Mouse (Mus musculus) myocyte (in vitro differentiated cells): Measurements from ENCODE around the gene Fn1. TPM values are rescaled to one million over a fixed set of nuclear protein-coding genes. Genes with fewer than 3 reads are reported as not detected.

Experiments used
- H3K27me3 ChIP-seq: one replicate; pipeline ENCODE4 v1.6.1; 2011; ENCODE audit not compliant: control insufficient read depth, insufficient read depth, insufficient read length
- H3K36me3 ChIP-seq: one replicate; pipeline ENCODE4 v1.6.1; 2011; ENCODE audit not compliant: control insufficient read depth, insufficient read depth
- H3K4me2 ChIP-seq: one replicate; pipeline ENCODE4 v1.6.1; 2011; ENCODE audit warnings: low read depth, control low read depth
- H3K4me3 ChIP-seq: one replicate; pipeline ENCODE4 v1.5.1; 2011; ENCODE audit warnings: mild to moderate bottlenecking, control low read depth, moderate library complexity
- H3K79me2 ChIP-seq: one replicate; pipeline ENCODE4 v1.6.1; 2011; ENCODE audit not compliant: control insufficient read depth, insufficient read depth
- H3ac ChIP-seq: one replicate; pipeline ENCODE4 v1.6.1; 2011; ENCODE audit not compliant: control insufficient read depth, insufficient read length
- CEBPB ChIP-seq: IDR thresholded peaks from 2 replicates; pipeline ENCODE4 v1.6.1; 2011; ENCODE audit warnings: mild to moderate bottlenecking, moderate library complexity; ENCODE audit not compliant: poor library complexity, insufficient read depth, severe bottlenecking
- E2F4 ChIP-seq: IDR thresholded peaks from one replicate; pipeline ENCODE4 v1.6.1; 2011; ENCODE audit warnings: mild to moderate bottlenecking, control low read depth, moderate library complexity; ENCODE audit not compliant: insufficient read depth
- MAX ChIP-seq: IDR thresholded peaks from one replicate; pipeline ENCODE4 v1.6.1; 2011; ENCODE audit warnings: low read depth, mild to moderate bottlenecking, control low read depth
- MYOD1 ChIP-seq, 3 experiments: IDR thresholded peaks; one replicate each; pipeline ENCODE4 v1.6.1; 2011; ENCODE audit warnings: control low read depth in 2 of 3, low read depth in 2 of 3, mild to moderate bottlenecking in 2 of 3, moderate library complexity in 1 of 3; ENCODE audit not compliant: insufficient read length in 2 of 3, control insufficient read depth in 1 of 3
- MYOG ChIP-seq, 3 experiments: IDR thresholded peaks; one replicate each; pipeline ENCODE4 v1.6.1; 2011; ENCODE audit warnings: control low read depth in 2 of 3, low read depth in 2 of 3, mild to moderate bottlenecking in 2 of 3; ENCODE audit not compliant: insufficient read length in 2 of 3, control insufficient read depth in 1 of 3, insufficient read depth in 1 of 3
- POLR2A ChIP-seq: IDR thresholded peaks from one replicate; pipeline ENCODE4 v1.6.1; 2011; ENCODE audit warnings: low read depth, mild to moderate bottlenecking, control low read depth, moderate library complexity; ENCODE audit not compliant: insufficient read length
- POLR2AphosphoS2 ChIP-seq: IDR thresholded peaks from one replicate; pipeline ENCODE4 v1.6.1; 2011; ENCODE audit warnings: low read depth, control low read depth; ENCODE audit not compliant: insufficient read length
- REST ChIP-seq: IDR thresholded peaks from one replicate; pipeline ENCODE4 v1.6.1; 2011; ENCODE audit warnings: mild to moderate bottlenecking, control low read depth, moderate library complexity; ENCODE audit not compliant: insufficient read depth, insufficient read length
- SRF ChIP-seq: IDR thresholded peaks from one replicate; pipeline ENCODE4 v1.6.1; 2011; ENCODE audit warnings: low read depth; ENCODE audit not compliant: control insufficient read depth, insufficient read length
- TCF12 ChIP-seq: IDR thresholded peaks from one replicate; pipeline ENCODE4 v1.6.1; 2011; ENCODE audit warnings: mild to moderate bottlenecking, control low read depth; ENCODE audit not compliant: poor library complexity, insufficient read depth, severe bottlenecking
- TCF3 ChIP-seq: IDR thresholded peaks from one replicate; pipeline ENCODE4 v1.6.1; 2011; ENCODE audit warnings: low read depth, control low read depth; ENCODE audit not compliant: insufficient read length
- USF1 ChIP-seq: IDR thresholded peaks from one replicate; pipeline ENCODE4 v1.6.1; 2011; ENCODE audit warnings: low read depth, mild to moderate bottlenecking, control low read depth, moderate library complexity
- polyA plus RNA-seq: library from polyadenylated mRNA; unstranded; fragments of >200 nt; fragmentation: generic; extraction: Trizol; gene quantifications from one replicate; pipeline ENCODE4 v1.2.1, GENCODE M21; 2012; ENCODE audit warnings: missing spikeins

Fn1 gene
- polyA plus RNA-seq, 1 experiment, result 1,265 TPM

DNA sequence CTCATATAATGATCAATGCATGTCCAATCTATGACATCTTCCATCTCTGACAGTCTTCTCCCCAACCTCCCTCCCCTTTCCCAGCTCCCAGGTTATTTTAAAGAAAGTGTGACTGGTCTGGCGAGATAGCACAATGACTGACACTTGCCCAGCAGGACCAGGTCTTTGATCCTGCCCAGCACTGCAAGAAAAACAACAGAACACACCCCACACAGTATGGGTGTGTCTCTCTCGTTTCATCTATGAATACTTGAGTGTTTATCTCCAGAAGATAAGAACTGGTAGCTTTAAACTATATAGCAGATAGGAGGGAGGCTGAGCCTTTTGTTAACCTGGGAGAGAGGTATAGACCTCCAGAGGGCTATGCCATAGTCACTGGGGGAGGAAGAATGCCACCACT, 28.3 kb upstream of the Fn1 start:
- H3ac ChIP-seq, result no peak overlapping the region
- no peaks in the 10 kb centered on the region for H3K36me3 ChIP-seq
- TF ChIP-seq USF1, result no peak
- no peak for TF ChIP-seq POLR2A
- no peak for TF ChIP-seq POLR2AphosphoS2
- TF ChIP-seq MAX, result no peak
- no peak for TF ChIP-seq E2F4
- TF ChIP-seq MYOD1 (IDR thresholded peaks at IDR 0.05; ENCODE audit: control insufficient read depth in 1 of 3, insufficient read length in 2 of 3, low read depth in 2 of 3), result no peak
- no peak for TF ChIP-seq SRF
- no peak for TF ChIP-seq CEBPB
- no peak for TF ChIP-seq TCF12
- TF ChIP-seq REST, result no peak
- TF ChIP-seq MYOG (IDR thresholded peaks at IDR 0.05; ENCODE audit: control insufficient read depth in 1 of 3, insufficient read depth in 1 of 3, insufficient read length in 2 of 3, low read depth in 2 of 3), result no peak
- no peak for TF ChIP-seq TCF3
- H3K27me3 ChIP-seq, result no peaks in the 10 kb centered on the region
- H3K79me2 ChIP-seq, result no peaks in the 10 kb centered on the region
- no peak overlapping the region for H3K4me2 ChIP-seq
- H3K4me3 ChIP-seq, result no peak overlapping the region

GRCm38 (mm10) chr1:71680046-71680672, 27.2 kb upstream of the Fn1 start:
- H3K27me3 ChIP-seq, result no peaks in the 10 kb centered on the region
- H3K4me3 ChIP-seq, result no peak overlapping the region
- TF ChIP-seq CEBPB, result 0 out of 2 replicates have a peak, but pooled peaks have one; percentile 24
- TF ChIP-seq MYOG (IDR thresholded peaks at IDR 0.05; ENCODE audit: control insufficient read depth in 1 of 3, insufficient read depth in 1 of 3, insufficient read length in 2 of 3, low read depth in 2 of 3), result no peak
- no peak for TF ChIP-seq MAX
- no peak for TF ChIP-seq E2F4
- no peak for TF ChIP-seq SRF
- TF ChIP-seq TCF3, result no peak
- TF ChIP-seq USF1, result no peak
- TF ChIP-seq TCF12, result no peak
- no peaks in the 10 kb centered on the region for H3K79me2 ChIP-seq
- no peaks in the 10 kb centered on the region for H3K36me3 ChIP-seq
- H3ac ChIP-seq, result no peak overlapping the region
- H3K4me2 ChIP-seq, result peak overlapping the region; percentile 64

GRCm38 (mm10) chr1:71675420-71675819, 22.4 kb upstream of the Fn1 start:
- H3K4me3 ChIP-seq, result no peak overlapping the region
- no peaks in the 10 kb centered on the region for H3K79me2 ChIP-seq
- TF ChIP-seq POLR2A (no peak), CEBPB (no peak), POLR2AphosphoS2 (no peak), MAX (no peak), TCF3 (no peak), MYOD1 (IDR thresholded peaks at IDR 0.05; ENCODE audit: control insufficient read depth in 1 of 3, insufficient read length in 2 of 3, low read depth in 2 of 3) (no peak), USF1 (no peak), MYOG (IDR thresholded peaks at IDR 0.05; ENCODE audit: control insufficient read depth in 1 of 3, insufficient read depth in 1 of 3, insufficient read length in 2 of 3, low read depth in 2 of 3) (no peak), SRF (no peak), TCF12 (no peak)
- H3K4me2 ChIP-seq, result no peak overlapping the region
- no peaks in the 10 kb centered on the region for H3K27me3 ChIP-seq
- H3K36me3 ChIP-seq, result no peaks in the 10 kb centered on the region
- H3ac ChIP-seq, result no peak overlapping the region

DNA sequence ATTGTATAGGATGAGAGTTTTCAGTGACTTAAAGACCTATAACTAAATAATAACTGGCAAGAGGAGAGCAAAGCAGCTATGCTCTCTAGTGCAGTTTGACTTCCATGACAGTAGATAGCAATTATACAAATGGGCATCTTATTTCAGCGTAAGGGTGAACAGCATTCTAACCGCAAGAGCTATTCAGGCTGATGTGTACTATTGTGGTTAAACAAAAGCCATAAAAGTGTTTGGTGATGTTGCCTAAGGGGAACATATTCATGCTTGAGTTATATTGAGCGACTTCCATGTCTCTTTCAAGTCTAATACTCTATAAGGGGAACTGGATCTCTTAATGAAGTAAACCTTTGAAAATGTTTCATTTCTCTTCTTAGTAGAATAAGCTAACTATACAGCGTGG, 21.3 kb upstream of the Fn1 start:
- Histone ChIP-seq H3ac (no peak overlapping the region), H3K36me3 (no peaks in the 10 kb centered on the region), H3K79me2 (no peaks in the 10 kb centered on the region), H3K27me3 (no peaks in the 10 kb centered on the region), H3K4me2 (no peak overlapping the region), H3K4me3 (no peak overlapping the region)
- no peak for TF ChIP-seq POLR2AphosphoS2

GRCm38 (mm10) chr1:71673398-71673910, 20.5 kb upstream of the Fn1 start:
- H3ac ChIP-seq, result no peak overlapping the region
- H3K36me3 ChIP-seq, result no peaks in the 10 kb centered on the region
- TF ChIP-seq MAX (no peak), USF1 (no peak), REST (no peak), TCF3 (no peak), SRF (no peak), E2F4 (no peak), POLR2AphosphoS2 (no peak), MYOG (IDR thresholded peaks at IDR 0.05; ENCODE audit: control insufficient read depth in 1 of 3, insufficient read depth in 1 of 3, insufficient read length in 2 of 3, low read depth in 2 of 3) (no peak)
- H3K79me2 ChIP-seq, result no peaks in the 10 kb centered on the region
- H3K27me3 ChIP-seq, result no peaks in the 10 kb centered on the region
- H3K4me2 ChIP-seq, result no peak overlapping the region
- H3K4me3 ChIP-seq, result no peak overlapping the region
